Mouse (Mus musculus) cortical plate, adult 2 months (tissue): ENCODE data around the gene Tyk2.

ENCODE experiments used
- CTCF ChIP-seq: fragments of 200-500 bp; IDR thresholded peaks from 2 replicates; pipeline ENCODE4 v1.5.1; 2011; ENCODE audit warnings: mild to moderate bottlenecking, control low read depth, low read length; ENCODE audit not compliant: insufficient read depth; ENCODE audit errors: extremely low read depth
- POLR2A ChIP-seq: fragments of 200-500 bp; IDR thresholded peaks from 2 replicates; pipeline ENCODE4 v1.6.1; 2011; ENCODE audit warnings: mild to moderate bottlenecking, low read length, control low read depth; ENCODE audit not compliant: insufficient read depth; ENCODE audit errors: extremely low read depth

- no peak for TF ChIP-seq CTCF
- TF ChIP-seq POLR2A: no peak
Measured at GRCm38 (mm10) chr9:21126259-21126627, 4.8 kb downstream of the Tyk2 start.
